ENCODE assay signal across 8 mouse cellular contexts in genomic region chr7:34910096-34911066, GRCm38 (mm10). TPM values are rescaled to one million over a fixed set of nuclear protein-coding genes. Genes with fewer than 3 reads are reported as not detected.
DNase-seq lines count a peak whose midpoint lies in the region; ATAC-seq and TF ChIP-seq lines count a peak whose summit lies in the region.

No protein-coding gene starts in this region.

- intact Hi-C loops in gastrocnemius, adult 2 months (cut with DNase I), result loop anchor here (10.0 kb wide), 1 partner anchor 236 kb away; no protein-coding TSS in a partner anchor

- H3K9ac ChIP-seq in stomach, embryonic 15.5 days, result no peak overlapping the region

- 35% methylated on average over 24 of the region's 24 CpGs for WGBS in embryonic facial prominence, embryonic 10.5 days
- WGBS in stomach, embryonic 15.5 days, result 23% methylated on average over 24 of the region's 24 CpGs

- H3K27me3 ChIP-seq in embryonic facial prominence, embryonic 10.5 days (replicated peaks; ENCODE audit: low read depth, poor library complexity, severe bottlenecking), result peaks cover 16% of the 10 kb centered on the region
- no peaks in the 10 kb centered on the region for H3K27me3 ChIP-seq in stomach, embryonic 15.5 days (replicated peaks)

- peak; percentile 35 to 66 for DNase-seq in layer of hippocampus, adult 18-20 months (ENCODE audit: low spot score in 2 of 2)
- no peak for DNase-seq in layer of hippocampus, adult 9-10 months (ENCODE audit: low spot score)
- peak; percentile 62 for DNase-seq in embryonic facial prominence, embryonic 10.5 days (ENCODE audit: low spot score)
- DNase-seq in layer of hippocampus, postnatal 10 days (ENCODE audit: low spot score in 2 of 2), result peak; percentile 30 to 45
- no peak for DNase-seq in gastrocnemius, adult 2 months
- no peak for DNase-seq in cerebellum, adult 8-10 months
- no peak for DNase-seq in cerebellum, adult 18-20 months

- TF ChIP-seq CTCF in gastrocnemius, adult 2 months (IDR thresholded peaks at IDR 0.05), result no peak

- H3K4me3 ChIP-seq in embryonic facial prominence, embryonic 10.5 days, result no peak overlapping the region
- no peak overlapping the region for H3K4me3 ChIP-seq in stomach, embryonic 15.5 days (replicated peaks)
- H3K4me3 ChIP-seq in gastrocnemius, adult 2 months, result no peak overlapping the region

- no peak for ATAC-seq in stomach, embryonic 15.5 days (ENCODE audit: insufficient read depth, low FRiP score, low read depth)

- H3K4me1 ChIP-seq in embryonic facial prominence, embryonic 10.5 days, result peaks cover 31% of the 10 kb centered on the region
- H3K4me1 ChIP-seq in stomach, embryonic 15.5 days, result peaks cover 8% of the 10 kb centered on the region

- H3K4me2 ChIP-seq in stomach, embryonic 15.5 days, result peak overlapping the region; percentile 25

- no peak overlapping the region for H3K27ac ChIP-seq in embryonic facial prominence, embryonic 10.5 days (replicated peaks)
- no peak overlapping the region for H3K27ac ChIP-seq in stomach, embryonic 15.5 days
- H3K27ac ChIP-seq in gastrocnemius, adult 2 months, result no peak overlapping the region

- H3K36me3 ChIP-seq in embryonic facial prominence, embryonic 10.5 days (replicated peaks), result no peaks in the 10 kb centered on the region
- no peaks in the 10 kb centered on the region for H3K36me3 ChIP-seq in stomach, embryonic 15.5 days

- H3K9me3 ChIP-seq in embryonic facial prominence, embryonic 10.5 days, result no peaks in the 10 kb centered on the region
- no peaks in the 10 kb centered on the region for H3K9me3 ChIP-seq in stomach, embryonic 15.5 days

RNA-seq across cellular contexts. Expression of gene Pepd, which starts 1.8 kb away (rescaled TPM):
- total RNA-seq in layer of hippocampus, adult 18-20 months (2021), result 10 to 100 TPM; 34.2 to 36.4 TPM
- 77.1 and 79.7 TPM in 2 replicates for polyA plus RNA-seq in embryonic facial prominence, embryonic 10.5 days (2016; fragmentation: Nextera tagmentation; extraction: Ambion mirVana)
- total RNA-seq in layer of hippocampus, postnatal 10 days (2021), result 10 to 100 TPM; 37.4 to 40.0 TPM
- polyA plus RNA-seq in stomach, embryonic 15.5 days (2015; fragmentation: Nextera tagmentation; extraction: Ambion mirVana), result 68.9 and 71.4 TPM in 2 replicates
- total RNA-seq in gastrocnemius, adult 2 months (2021), result 10 to 100 TPM; 24.1 to 24.3 TPM

Comparison
In these comparisons a context has a peak if more than half of its experiments do, and no peak if none do; other contexts are left out.
1. DNase-seq: peak in layer of hippocampus, adult 18-20 months (2 of 2), embryonic facial prominence, embryonic 10.5 days (single experiment) and layer of hippocampus, postnatal 10 days (2 of 2); none in layer of hippocampus, adult 9-10 months (single experiment), gastrocnemius, adult 2 months (single experiment), cerebellum, adult 8-10 months (single experiment) and cerebellum, adult 18-20 months (0 of 2).